Mouse (Mus musculus) brain, embryonic 14.5 days (tissue): Measurements from ENCODE around the gene Zfp827.

Source experiments
- CTCF ChIP-seq: fragments of 200-500 bp; IDR thresholded peaks from 2 replicates; pipeline ENCODE4 v1.5.1; 2012; ENCODE audit warnings: inconsistent platforms, mild to moderate bottlenecking, moderate library complexity, borderline replicate concordance; ENCODE audit not compliant: insufficient read depth, insufficient read length; ENCODE audit errors: extremely low read depth
- POLR2A ChIP-seq: fragments of 200-500 bp; IDR thresholded peaks from 2 replicates; pipeline ENCODE4 v1.6.1; 2012; ENCODE audit warnings: mild to moderate bottlenecking, inconsistent platforms, borderline replicate concordance; ENCODE audit not compliant: poor library complexity, insufficient read depth, insufficient read length, severe bottlenecking; ENCODE audit errors: extremely low read depth

DNA sequence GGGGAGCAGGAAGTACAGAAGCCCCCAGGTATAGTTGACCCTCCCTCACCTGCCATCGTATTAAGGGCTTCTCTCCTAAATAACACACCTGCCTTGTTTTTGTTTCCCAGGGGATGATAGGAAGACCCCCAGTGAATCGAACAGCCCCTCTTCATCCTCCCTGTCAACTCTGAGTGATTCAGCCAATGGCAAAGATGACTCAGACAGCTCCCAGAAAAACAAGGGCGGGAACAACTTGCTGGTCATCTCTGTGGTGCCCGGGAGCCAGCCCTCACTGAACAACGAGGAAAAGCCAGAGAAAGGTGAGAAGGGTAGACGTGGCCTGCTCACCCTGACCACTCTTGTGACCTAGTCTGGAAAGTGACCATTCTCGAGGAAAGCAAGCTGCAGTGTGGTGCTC, 157.3 kb downstream of the Zfp827 start:
- TF ChIP-seq POLR2A (no peak), CTCF (no peak)
